Mouse (Mus musculus) heart, embryonic 12.5 days (tissue): Measurements from ENCODE around the gene 4931428L18Rik. TPM values are rescaled to one million over a fixed set of nuclear protein-coding genes. Genes with fewer than 3 reads are reported as not detected.

ENCODE experiments used
- ATAC-seq: fragments of 200-750 bp; cut with Nextera tagmentation; 2 replicates; pipeline ENCODE4 v1.8.0; 2017; ENCODE audit warnings: moderate TSS enrichment, moderate library complexity; ENCODE audit not compliant: insufficient number of reproducible peaks, low FRiP score
- H3K27ac ChIP-seq: fragments of 300-500 bp; sonication (generic); 2 replicates; pipeline ENCODE4 v1.5.1; 2016; ENCODE audit warnings: mild to moderate bottlenecking, moderate library complexity; ENCODE audit not compliant: poor library complexity, severe bottlenecking
- H3K27me3 ChIP-seq: fragments of 300-500 bp; sonication (generic); replicated peaks from 2 replicates; pipeline ENCODE4 v1.6.1; 2016; ENCODE audit warnings: mild to moderate bottlenecking, moderate library complexity
- H3K36me3 ChIP-seq: fragments of 300-500 bp; sonication (generic); 2 replicates; pipeline ENCODE4 v1.6.1; 2016; ENCODE audit warnings: mild to moderate bottlenecking, moderate library complexity
- H3K4me1 ChIP-seq: fragments of 300-500 bp; sonication (generic); replicated peaks from 2 replicates; pipeline ENCODE4 v1.6.1; 2016; ENCODE audit warnings: mild to moderate bottlenecking
- H3K4me2 ChIP-seq: fragments of 300-500 bp; sonication (generic); 2 replicates; pipeline ENCODE4 v1.6.1; 2016; ENCODE audit warnings: mild to moderate bottlenecking, moderate library complexity
- H3K4me3 ChIP-seq: fragments of 300-500 bp; sonication (generic); 2 replicates; pipeline ENCODE4 v1.5.1; 2016; ENCODE audit warnings: mild to moderate bottlenecking
- H3K9ac ChIP-seq: fragments of 300-500 bp; sonication (generic); 2 replicates; pipeline ENCODE4 v1.6.1; 2016; ENCODE audit warnings: mild to moderate bottlenecking, moderate library complexity
- H3K9me3 ChIP-seq: fragments of 300-500 bp; sonication (generic); replicated peaks from 2 replicates; pipeline ENCODE4 v1.6.1; 2016; ENCODE audit warnings: mild to moderate bottlenecking, moderate library complexity
- WGBS: fragments of 180-500 bp; shearing (Covaris S2); methylation state at CpG from one replicate; pipeline ENCODE4 v1.1.7; 2016; 5-methylcytosine and 5-hydroxymethylcytosine counted together
- polyA plus RNA-seq: library from polyadenylated mRNA; unstranded; fragments of >200 nt; fragmentation: Nextera tagmentation; extraction: Ambion mirVana; gene quantifications from 2 replicates; pipeline ENCODE4 v1.2.1, GENCODE M21; 2016

The 4931428L18Rik gene
- polyA plus RNA-seq: not detected in 2 replicates

DNA sequence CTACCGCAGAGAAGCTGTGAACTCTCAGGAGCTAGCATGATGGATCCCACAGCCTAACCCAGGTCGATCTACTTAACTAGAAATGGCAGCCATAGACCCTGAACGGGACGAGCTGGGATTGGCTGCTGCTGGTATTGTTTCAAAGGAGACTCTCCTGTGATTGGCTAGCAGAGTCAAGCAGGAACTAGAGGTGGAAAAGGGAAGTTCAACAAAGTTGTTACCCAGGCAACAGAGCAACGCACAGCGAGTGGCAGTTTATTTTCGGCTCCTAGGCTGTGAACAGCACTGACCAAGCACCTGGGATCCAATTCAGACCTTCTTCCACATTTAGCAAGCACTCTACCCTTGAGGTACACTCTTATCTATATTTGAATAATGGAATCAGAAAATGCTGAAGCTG lies at the start of gene 4931428L18Rik, which contains the start of gene Pih1d3:
TSS of gene 4931428L18Rik (minus strand) at position 121 of the 400 bp plus-strand sequence.
TSS of gene Pih1d3 (plus strand) at position 275 of the 400 bp plus-strand sequence.
- Histone ChIP-seq H3K27ac (no peak within 1 kb of the TSS), H3K9me3 (peaks cover 8% of the 10 kb centered on the region), H3K27me3 (no peaks in the 10 kb centered on the region), H3K4me2 (no peak within 1 kb of the TSS), H3K36me3 (no peaks in the 10 kb centered on the region), H3K4me3 (no peak within 1 kb of the TSS), H3K4me1 (no peaks in the 10 kb centered on the region), H3K9ac (no peak within 1 kb of the TSS)
- WGBS: 76% methylated on average over 7 of the region's 7 CpGs
- ATAC-seq: no peak

DNA sequence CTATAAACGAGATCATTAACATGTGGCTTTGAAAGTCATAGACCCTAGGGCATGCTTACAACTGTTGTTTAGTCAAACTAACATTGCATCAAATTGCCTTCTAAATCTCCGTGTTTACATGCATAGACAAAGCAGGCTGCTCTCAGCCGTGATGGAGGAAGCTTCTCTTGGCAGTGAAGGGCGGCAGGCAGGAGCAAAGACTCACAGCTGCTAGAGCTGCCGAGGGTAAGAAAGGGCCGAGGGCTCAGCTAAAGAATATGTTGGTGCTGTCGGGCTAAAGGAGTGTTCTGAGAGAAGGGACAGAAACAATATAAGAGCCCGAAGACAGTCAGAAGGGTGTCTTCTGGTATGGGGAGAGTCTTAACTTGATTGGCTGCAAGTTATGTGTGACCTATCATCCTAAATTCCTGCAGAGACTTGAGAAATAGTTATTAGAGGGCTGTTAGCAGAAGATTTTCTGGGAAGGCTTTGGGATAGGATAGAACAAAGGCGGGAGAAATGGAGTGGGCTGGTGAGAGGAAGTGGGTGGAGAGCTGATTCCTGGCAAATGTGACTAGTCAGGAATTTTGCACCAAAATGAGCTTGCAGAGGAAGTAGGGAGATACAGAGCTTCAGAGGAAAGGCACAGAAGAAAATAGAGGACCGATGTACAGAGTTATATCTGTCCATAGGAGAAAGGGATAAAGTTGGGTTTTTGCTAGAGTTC lies 37.9 kb upstream of the 4931428L18Rik start:
- Histone ChIP-seq H3K4me2 (no peak overlapping the region), H3K4me1 (no peaks in the 10 kb centered on the region), H3K36me3 (no peaks in the 10 kb centered on the region), H3K4me3 (no peak overlapping the region), H3K27ac (no peak overlapping the region), H3K27me3 (peaks cover 8% of the 10 kb centered on the region; the same call in 1 of the 2 replicates), H3K9me3 (peaks cover 8% of the 10 kb centered on the region; the same call in 1 of the 2 replicates), H3K9ac (no peak overlapping the region)
- no peak for ATAC-seq
- 54% methylated on average over 10 of the region's 10 CpGs for WGBS

DNA sequence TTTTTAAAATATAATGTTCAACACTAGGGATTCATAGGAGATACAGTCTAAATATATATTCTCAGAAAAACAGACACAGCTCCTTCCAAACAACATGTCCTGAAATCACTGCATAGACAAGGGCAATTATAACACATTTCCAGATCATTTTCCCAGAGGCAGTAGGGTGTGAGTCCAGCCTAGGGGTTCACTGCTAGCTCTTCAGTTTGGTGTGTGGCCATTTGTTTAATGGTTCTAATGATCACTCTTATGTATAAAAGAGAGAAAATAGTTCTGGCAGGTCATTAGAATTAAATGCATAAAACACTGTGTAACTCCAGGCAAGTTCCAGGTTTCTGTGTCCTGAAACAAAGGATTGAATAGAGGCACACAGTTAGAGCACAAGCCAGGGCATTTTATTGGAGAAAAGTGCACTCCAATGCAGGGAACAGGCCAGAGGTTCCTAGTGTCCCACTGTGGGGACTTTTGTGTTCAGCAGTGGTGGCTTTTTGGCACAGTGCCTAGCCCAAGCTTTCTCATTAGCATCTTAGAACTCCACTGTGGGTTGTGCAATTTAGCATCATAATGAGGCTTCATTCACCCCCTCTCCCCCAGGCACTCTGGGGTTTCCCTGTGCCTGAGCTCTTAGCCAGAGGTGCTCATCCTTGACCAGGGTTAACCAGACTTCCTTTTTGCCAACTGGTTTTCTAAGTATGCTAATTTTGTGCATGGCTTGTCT lies 11.0 kb upstream of the 4931428L18Rik start:
- Histone ChIP-seq H3K9ac (no peak overlapping the region), H3K4me3 (no peak overlapping the region), H3K27ac (no peak overlapping the region), H3K9me3 (no peaks in the 10 kb centered on the region), H3K4me2 (no peak overlapping the region), H3K27me3 (no peaks in the 10 kb centered on the region), H3K4me1 (no peaks in the 10 kb centered on the region), H3K36me3 (no peaks in the 10 kb centered on the region)
- no peak for ATAC-seq

GRCm38 (mm10) chr1:31220599-31221250 lies 1.8 kb downstream of the 4931428L18Rik start:
- H3K9ac ChIP-seq: no peak overlapping the region
- no peak for ATAC-seq
- H3K4me1 ChIP-seq: no peaks in the 10 kb centered on the region
- 82% methylated on average over 4 of the region's 4 CpGs for WGBS
- H3K4me3 ChIP-seq: no peak overlapping the region
- H3K27me3 ChIP-seq: no peaks in the 10 kb centered on the region
- H3K27ac ChIP-seq: no peak overlapping the region
- H3K9me3 ChIP-seq: peaks cover 8% of the 10 kb centered on the region
- no peaks in the 10 kb centered on the region for H3K36me3 ChIP-seq
- no peak overlapping the region for H3K4me2 ChIP-seq

GRCm38 (mm10) chr1:31214831-31215230 lies 7.7 kb downstream of the 4931428L18Rik start:
- H3K9ac ChIP-seq: no peak overlapping the region
- 52% methylated on average over 1 of the region's 1 CpGs for WGBS
- no peak for ATAC-seq
- H3K36me3 ChIP-seq: no peaks in the 10 kb centered on the region
- no peaks in the 10 kb centered on the region for H3K27me3 ChIP-seq
- H3K9me3 ChIP-seq: no peaks in the 10 kb centered on the region
- H3K27ac ChIP-seq: no peak overlapping the region
- no peak overlapping the region for H3K4me3 ChIP-seq
- no peaks in the 10 kb centered on the region for H3K4me1 ChIP-seq
- no peak overlapping the region for H3K4me2 ChIP-seq

GRCm38 (mm10) chr1:31210144-31210543 lies 12.3 kb downstream of the 4931428L18Rik start:
- Histone ChIP-seq H3K9ac (no peak overlapping the region), H3K4me2 (no peak overlapping the region), H3K36me3 (no peaks in the 10 kb centered on the region), H3K9me3 (no peaks in the 10 kb centered on the region), H3K4me1 (no peaks in the 10 kb centered on the region), H3K27ac (no peak overlapping the region), H3K4me3 (no peak overlapping the region), H3K27me3 (no peaks in the 10 kb centered on the region)
- 3% methylated on average over 5 of the region's 5 CpGs for WGBS
- no peak for ATAC-seq

GRCm38 (mm10) chr1:31205770-31206169 lies 16.7 kb downstream of the 4931428L18Rik start:
- ATAC-seq: no peak
- H3K4me3 ChIP-seq: no peak overlapping the region
- no peaks in the 10 kb centered on the region for H3K27me3 ChIP-seq
- no peak overlapping the region for H3K9ac ChIP-seq
- H3K4me2 ChIP-seq: no peak overlapping the region
- H3K36me3 ChIP-seq: no peaks in the 10 kb centered on the region
- WGBS: 74% methylated on average over 3 of the region's 3 CpGs
- no peaks in the 10 kb centered on the region for H3K4me1 ChIP-seq
- H3K27ac ChIP-seq: no peak overlapping the region
- no peaks in the 10 kb centered on the region for H3K9me3 ChIP-seq

DNA sequence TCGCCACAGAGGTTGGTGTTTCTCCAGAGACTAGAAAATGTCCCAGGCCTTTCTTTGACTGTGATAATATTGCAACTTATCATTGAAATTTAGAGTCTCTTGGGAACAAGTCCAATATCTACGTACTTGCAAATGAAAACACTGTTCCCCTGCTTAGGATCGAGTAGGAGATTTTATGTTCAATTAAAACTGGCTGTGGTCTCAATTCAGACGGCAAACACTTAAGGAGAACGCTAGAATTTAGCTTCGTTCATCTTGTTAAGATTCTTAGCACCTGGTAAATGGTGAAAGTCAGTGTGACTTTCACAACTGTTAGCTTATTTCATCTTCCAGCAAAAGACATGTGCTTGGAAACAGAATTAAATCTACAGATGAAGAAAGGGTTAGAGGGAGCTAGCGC lies 17.1 kb downstream of the 4931428L18Rik start:
- Histone ChIP-seq H3K9me3 (no peaks in the 10 kb centered on the region), H3K9ac (no peak overlapping the region), H3K27me3 (no peaks in the 10 kb centered on the region), H3K4me2 (no peak overlapping the region), H3K27ac (no peak overlapping the region), H3K4me1 (no peaks in the 10 kb centered on the region), H3K36me3 (no peaks in the 10 kb centered on the region), H3K4me3 (no peak overlapping the region)
- WGBS: 73% methylated on average over 7 of the region's 7 CpGs
- no peak for ATAC-seq

DNA sequence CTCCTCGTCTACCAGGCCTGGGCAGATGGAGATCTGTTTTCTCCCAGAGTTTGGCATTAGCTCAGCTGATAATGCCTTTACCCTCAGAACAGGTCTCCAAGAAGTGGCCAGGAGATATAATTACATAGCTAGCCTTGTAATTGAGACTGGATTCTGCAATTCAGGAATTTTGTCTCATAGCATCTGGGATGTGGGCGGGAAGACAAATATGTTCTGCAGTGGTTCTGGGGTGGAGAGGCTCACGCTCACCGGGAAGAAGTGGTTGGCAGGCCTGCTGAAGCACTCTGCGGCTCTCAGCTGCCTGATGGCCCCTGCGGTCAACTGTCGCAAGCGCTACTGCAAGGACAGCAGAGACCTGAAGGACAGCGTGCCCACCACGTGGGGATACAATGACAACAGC lies 18.7 kb downstream of the 4931428L18Rik start:
- no peaks in the 10 kb centered on the region for H3K36me3 ChIP-seq
- no peak overlapping the region for H3K27ac ChIP-seq
- no peaks in the 10 kb centered on the region for H3K27me3 ChIP-seq
- no peak overlapping the region for H3K4me2 ChIP-seq
- no peaks in the 10 kb centered on the region for H3K4me1 ChIP-seq
- no peak overlapping the region for H3K4me3 ChIP-seq
- no peak overlapping the region for H3K9ac ChIP-seq
- no peaks in the 10 kb centered on the region for H3K9me3 ChIP-seq
- WGBS: 80% methylated on average over 10 of the region's 10 CpGs
- no peak for ATAC-seq

GRCm38 (mm10) chr1:31196959-31197358 lies 25.5 kb downstream of the 4931428L18Rik start:
- WGBS: 85% methylated on average over 3 of the region's 3 CpGs
- Histone ChIP-seq H3K27me3 (no peaks in the 10 kb centered on the region), H3K4me2 (no peak overlapping the region), H3K27ac (no peak overlapping the region), H3K9me3 (no peaks in the 10 kb centered on the region), H3K36me3 (no peaks in the 10 kb centered on the region), H3K9ac (no peak overlapping the region), H3K4me1 (no peaks in the 10 kb centered on the region), H3K4me3 (no peak overlapping the region)
- ATAC-seq: no peak

DNA sequence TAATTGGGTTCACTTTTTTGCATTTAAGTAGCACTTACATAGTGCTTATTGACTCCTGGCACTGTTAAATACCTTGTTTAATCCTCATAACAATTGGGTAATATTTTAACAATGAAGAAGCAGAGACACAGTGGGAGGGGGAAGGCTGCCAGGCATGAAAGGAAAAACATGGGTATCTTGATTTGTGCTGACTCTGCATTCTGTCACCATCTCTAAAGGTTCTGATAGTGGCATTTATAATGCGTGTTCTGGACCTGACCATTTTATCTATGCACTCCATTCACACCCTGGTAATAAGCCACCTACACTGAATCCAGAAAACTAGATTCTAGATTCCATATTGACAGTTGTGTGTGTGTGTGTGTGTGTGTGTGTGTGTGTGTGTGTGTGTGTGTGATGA lies 26.9 kb downstream of the 4931428L18Rik start:
- Histone ChIP-seq H3K9me3 (no peaks in the 10 kb centered on the region), H3K36me3 (no peaks in the 10 kb centered on the region), H3K9ac (no peak overlapping the region), H3K27me3 (no peaks in the 10 kb centered on the region), H3K4me2 (no peak overlapping the region), H3K27ac (no peak overlapping the region), H3K4me3 (no peak overlapping the region), H3K4me1 (no peaks in the 10 kb centered on the region)
- WGBS: 63% methylated on average over 1 of the region's 1 CpGs
- ATAC-seq: no peak
